Mouse (Mus musculus): ENCODE data around the gene Slc43a2. TPM values are rescaled to one million over a fixed set of nuclear protein-coding genes. Genes with fewer than 3 reads are reported as not detected.

The Slc43a2 gene
- total and polyA plus RNA-seq, 2 experiments from 2014 or later, result 20.4 to 34.5 TPM

DNA sequence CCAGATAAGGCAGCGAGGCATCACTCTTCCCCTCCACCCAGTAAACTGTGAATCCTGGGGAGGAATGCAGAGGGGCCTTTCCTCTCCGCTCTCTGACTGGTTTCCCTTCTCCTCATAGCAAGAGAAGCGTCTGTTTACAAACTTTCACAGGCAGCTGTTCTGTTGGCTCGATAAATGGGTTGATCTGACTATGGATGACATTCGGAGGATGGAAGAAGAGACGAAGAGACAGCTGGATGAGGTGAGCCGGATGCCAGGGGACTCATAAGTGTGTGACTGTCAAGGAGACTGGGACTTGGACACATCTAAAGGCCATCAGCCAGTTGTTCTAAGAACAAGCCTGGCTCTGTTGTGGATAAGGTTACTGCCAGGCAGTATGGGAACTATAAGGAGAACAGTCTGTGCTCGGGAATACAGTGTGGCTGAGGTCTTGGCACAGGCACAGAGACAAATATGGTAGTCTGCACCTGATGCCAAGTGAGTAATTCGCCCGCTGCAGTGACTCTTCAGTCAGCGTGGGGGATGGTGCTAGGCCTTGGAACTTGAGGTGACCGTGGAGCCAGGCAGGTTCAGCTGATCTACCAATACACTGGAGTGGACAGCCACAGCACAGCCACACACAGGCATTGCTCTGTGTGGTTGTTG is 88.8 kb downstream of the Slc43a2 start:
- H3K27ac ChIP-seq (ENCODE audit: low read depth, low read length), result no peak overlapping the region
- ATAC-seq (ENCODE audit: low FRiP score) (no peak), DNase-seq (ENCODE audit: low spot score) (peak; percentile 16)
- WGBS, result 93% methylated on average over 12 of the region's 12 CpGs
- no peak overlapping the region for H3K9ac ChIP-seq (replicated peaks; ENCODE audit: low read length, poor library complexity, severe bottlenecking)
- peaks cover 32% of the 10 kb centered on the region for H3K36me3 ChIP-seq (ENCODE audit: insufficient read depth, low read length)
- H3K4me2 ChIP-seq (ENCODE audit: low read depth, low read length, poor library complexity, severe bottlenecking), result no peak overlapping the region
- H3K4me3 ChIP-seq (ENCODE audit: low read depth, low read length), result no peak overlapping the region
- no peak for TF ChIP-seq CTCF (IDR thresholded peaks at IDR 0.05)
- no peaks in the 10 kb centered on the region for H3K27me3 ChIP-seq (ENCODE audit: insufficient read depth, low read length)
- H3K9me3 ChIP-seq (ENCODE audit: low read length), result no peaks in the 10 kb centered on the region
- H3K4me1 ChIP-seq (ENCODE audit: insufficient read depth, low read length), result no peaks in the 10 kb centered on the region

DNA sequence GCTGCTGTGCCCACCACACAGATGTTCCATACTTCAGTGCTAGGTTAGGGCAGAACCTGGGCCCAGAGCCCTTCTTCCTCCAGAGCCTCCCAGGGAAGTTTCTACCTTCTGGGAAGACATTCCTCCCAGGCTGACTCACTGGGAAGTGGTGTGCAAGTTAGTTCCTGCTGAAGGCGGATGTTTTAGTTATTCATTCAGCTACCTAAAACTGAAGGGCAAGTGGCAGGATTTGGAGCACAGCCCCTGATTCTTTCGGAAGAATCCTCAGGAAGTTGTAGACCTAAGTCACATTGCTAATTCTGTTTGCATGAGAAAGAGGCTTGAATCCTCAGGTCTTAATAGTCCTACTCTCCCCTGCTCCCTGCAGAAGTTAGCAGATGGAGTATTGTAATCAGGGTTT is 89.9 kb downstream of the Slc43a2 start:
- H3K27me3 ChIP-seq (ENCODE audit: insufficient read depth, low read length), result no peaks in the 10 kb centered on the region
- ATAC-seq (ENCODE audit: low FRiP score) (no peak), DNase-seq (ENCODE audit: low spot score) (no peak)
- no peaks in the 10 kb centered on the region for H3K9me3 ChIP-seq (ENCODE audit: low read length)
- H3K9ac ChIP-seq (replicated peaks; ENCODE audit: low read length, poor library complexity, severe bottlenecking), result no peak overlapping the region
- no peaks in the 10 kb centered on the region for H3K4me1 ChIP-seq (ENCODE audit: insufficient read depth, low read length)
- no peak overlapping the region for H3K4me3 ChIP-seq (ENCODE audit: low read depth, low read length)
- no peak overlapping the region for H3K4me2 ChIP-seq (ENCODE audit: low read depth, low read length, poor library complexity, severe bottlenecking)
- TF ChIP-seq CTCF (IDR thresholded peaks at IDR 0.05), result no peak
- 88% methylated on average over 2 of the region's 2 CpGs for WGBS
- no peak overlapping the region for H3K27ac ChIP-seq (ENCODE audit: low read depth, low read length)
- H3K36me3 ChIP-seq (ENCODE audit: insufficient read depth, low read length), result peaks cover 41% of the 10 kb centered on the region

DNA sequence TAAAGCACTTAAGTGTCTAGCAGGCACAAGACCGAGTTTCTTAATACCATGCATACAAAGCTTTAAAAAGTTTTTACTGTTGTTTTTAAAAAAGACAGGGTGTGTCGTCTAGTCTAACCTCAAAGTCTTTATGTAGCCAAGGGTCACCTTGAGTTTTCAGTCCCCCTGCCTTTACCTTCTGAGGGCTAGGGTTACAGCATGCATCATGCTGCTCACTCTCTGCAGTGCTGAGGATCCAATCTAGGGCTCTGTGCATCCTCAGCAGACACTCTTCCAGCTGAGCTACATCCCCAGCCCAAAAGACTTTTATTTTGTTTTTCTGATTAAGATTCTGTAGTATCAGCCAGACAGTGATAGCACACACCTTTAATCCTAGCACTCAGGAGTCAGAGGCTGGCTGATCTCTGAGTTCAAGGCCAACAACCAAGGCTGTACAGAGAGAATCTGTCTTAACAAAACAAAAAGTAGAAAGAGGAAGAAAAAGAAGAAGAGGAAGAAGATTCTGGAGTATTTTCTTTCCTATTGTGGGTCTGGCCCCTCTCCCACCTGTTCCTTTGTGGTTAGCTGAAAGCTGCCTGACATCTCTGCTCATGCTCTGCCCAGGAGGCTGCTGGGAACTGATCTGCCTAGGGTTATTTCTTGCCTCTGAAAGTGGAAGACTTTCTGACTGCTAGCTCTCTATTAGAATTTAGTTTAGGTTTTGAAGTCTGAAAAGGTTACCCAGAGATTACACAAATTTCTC is 91.3 kb downstream of the Slc43a2 start:
- Histone ChIP-seq H3K9ac (replicated peaks; ENCODE audit: low read length, poor library complexity, severe bottlenecking) (no peak overlapping the region), H3K4me2 (ENCODE audit: low read depth, low read length, poor library complexity, severe bottlenecking) (no peak overlapping the region), H3K4me3 (ENCODE audit: low read depth, low read length) (no peak overlapping the region), H3K9me3 (ENCODE audit: low read length) (no peaks in the 10 kb centered on the region), H3K27ac (ENCODE audit: low read depth, low read length) (no peak overlapping the region), H3K27me3 (ENCODE audit: insufficient read depth, low read length) (no peaks in the 10 kb centered on the region), H3K4me1 (ENCODE audit: insufficient read depth, low read length) (no peaks in the 10 kb centered on the region), H3K36me3 (ENCODE audit: insufficient read depth, low read length) (peaks cover 52% of the 10 kb centered on the region)
- 89% methylated on average over 2 of the region's 2 CpGs for WGBS
- TF ChIP-seq CTCF (IDR thresholded peaks at IDR 0.05), result no peak
- no peak for ATAC-seq (ENCODE audit: low FRiP score)
- DNase-seq (ENCODE audit: low spot score), result no peak

DNA sequence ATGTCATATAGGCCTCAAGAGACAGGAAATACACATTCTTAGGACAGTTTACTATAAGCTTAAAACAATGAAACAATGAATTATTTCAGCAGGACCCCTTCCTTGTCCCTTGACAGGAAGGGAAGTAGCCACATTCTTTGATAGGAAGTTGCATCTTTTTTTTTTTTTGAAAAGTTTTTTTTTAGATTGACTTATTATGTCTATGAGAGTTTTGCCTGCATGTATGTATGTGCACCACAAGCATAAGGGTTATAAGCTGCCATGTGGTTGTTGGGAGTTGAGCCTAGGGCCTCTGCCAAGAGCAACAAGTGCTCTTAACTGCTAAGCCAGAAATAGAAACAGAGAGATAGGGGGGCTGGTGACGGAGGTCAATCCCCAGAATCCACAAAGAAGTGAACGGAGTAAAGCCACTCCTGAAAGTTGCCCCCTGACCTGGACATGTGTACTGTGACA is 92.6 kb downstream of the Slc43a2 start:
- DNase-seq (ENCODE audit: low spot score), result no peak
- no peaks in the 10 kb centered on the region for H3K27me3 ChIP-seq (ENCODE audit: insufficient read depth, low read length)
- no peak overlapping the region for H3K27ac ChIP-seq (ENCODE audit: low read depth, low read length)
- TF ChIP-seq CTCF (IDR thresholded peaks at IDR 0.05), result no peak
- ATAC-seq (ENCODE audit: low FRiP score), result no peak
- H3K4me2 ChIP-seq (ENCODE audit: low read depth, low read length, poor library complexity, severe bottlenecking), result no peak overlapping the region
- H3K9ac ChIP-seq (replicated peaks; ENCODE audit: low read length, poor library complexity, severe bottlenecking), result no peak overlapping the region
- H3K36me3 ChIP-seq (ENCODE audit: insufficient read depth, low read length), result peaks cover 58% of the 10 kb centered on the region
- H3K9me3 ChIP-seq (ENCODE audit: low read length), result no peaks in the 10 kb centered on the region
- no peaks in the 10 kb centered on the region for H3K4me1 ChIP-seq (ENCODE audit: insufficient read depth, low read length)
- no peak overlapping the region for H3K4me3 ChIP-seq (ENCODE audit: low read depth, low read length)
- WGBS, result 85% methylated on average over 2 of the region's 2 CpGs

DNA sequence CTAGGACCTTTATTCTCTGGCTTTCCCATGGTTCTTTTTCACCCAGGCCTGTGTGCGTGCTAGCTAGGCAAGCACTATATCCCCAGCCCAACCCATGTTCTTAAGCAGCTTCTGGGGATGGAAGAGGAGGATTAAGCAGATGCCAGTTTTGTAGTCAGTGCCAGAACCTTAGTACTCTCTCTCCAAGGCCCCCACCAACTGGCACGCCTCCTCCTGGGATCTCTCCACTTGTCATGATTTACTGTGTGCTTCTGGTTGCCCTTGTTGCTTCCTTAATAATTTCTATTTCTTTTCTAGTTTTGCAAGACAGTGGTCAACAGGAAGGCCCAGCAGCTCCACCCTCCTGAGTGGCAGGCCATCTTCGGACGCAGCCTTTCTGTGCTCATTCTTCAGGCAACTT is 94.3 kb downstream of the Slc43a2 start:
- ATAC-seq (ENCODE audit: low FRiP score) (no peak), DNase-seq (ENCODE audit: low spot score) (no peak)
- Histone ChIP-seq H3K27ac (ENCODE audit: low read depth, low read length) (no peak overlapping the region), H3K9ac (replicated peaks; ENCODE audit: low read length, poor library complexity, severe bottlenecking) (no peak overlapping the region), H3K4me3 (ENCODE audit: low read depth, low read length) (no peak overlapping the region), H3K36me3 (ENCODE audit: insufficient read depth, low read length) (peaks cover 42% of the 10 kb centered on the region), H3K9me3 (ENCODE audit: low read length) (no peaks in the 10 kb centered on the region), H3K4me1 (ENCODE audit: insufficient read depth, low read length) (no peaks in the 10 kb centered on the region), H3K27me3 (ENCODE audit: insufficient read depth, low read length) (no peaks in the 10 kb centered on the region), H3K4me2 (ENCODE audit: low read depth, low read length, poor library complexity, severe bottlenecking) (no peak overlapping the region)
- 89% methylated on average over 4 of the region's 4 CpGs for WGBS
- no peak for TF ChIP-seq CTCF (IDR thresholded peaks at IDR 0.05)

Small RNAs within 50 kb of the gene (microRNA-seq; reads per million reads assigned to microRNA genes)
- not detected for gene Mir3971 (ENCODE audit: borderline number of aligned reads)

Other genes with a start within 250 kb of the Slc43a2 start
- gene Rpa1, start 183.4 kb upstream of the Slc43a2 start, total RNA-seq (2014; rRNA removed), result 35.9 and 47.6 TPM in 2 replicates
- 43.8 TPM in 2 replicates for gene Rpa1, start 183.4 kb upstream of the Slc43a2 start, polyA plus RNA-seq (2015; fragmentation: Nextera tagmentation; extraction: Ambion mirVana)
- 11.0 and 16.7 TPM in 2 replicates for gene Smyd4, start 183.3 kb upstream of the Slc43a2 start, total RNA-seq (2014; rRNA removed)
- 15.2 and 16.8 TPM in 2 replicates for gene Smyd4, start 183.3 kb upstream of the Slc43a2 start, polyA plus RNA-seq (2015; fragmentation: Nextera tagmentation; extraction: Ambion mirVana)
- 50.6 and 92.0 TPM in 2 replicates for gene Serpinf1, start 109.0 kb upstream of the Slc43a2 start, total RNA-seq (2014; rRNA removed)
- 34.3 and 44.6 TPM in 2 replicates for gene Serpinf1, start 109.0 kb upstream of the Slc43a2 start, polyA plus RNA-seq (2015; fragmentation: Nextera tagmentation; extraction: Ambion mirVana)
- not detected in 2 replicates for gene Serpinf2, start 92.1 kb upstream of the Slc43a2 start, total RNA-seq (2014; rRNA removed)
- gene Serpinf2, start 92.1 kb upstream of the Slc43a2 start, polyA plus RNA-seq (2015; fragmentation: Nextera tagmentation; extraction: Ambion mirVana), result 0.11 TPM in 1 of 2 replicates, not detected in the other
- 17.4 and 29.7 TPM in 2 replicates for gene Wdr81, start 77.0 kb upstream of the Slc43a2 start, total RNA-seq (2014; rRNA removed)
- gene Wdr81, start 77.0 kb upstream of the Slc43a2 start, polyA plus RNA-seq (2015; fragmentation: Nextera tagmentation; extraction: Ambion mirVana), result 4.5 and 4.8 TPM in 2 replicates
- 0.66 and 0.76 TPM in 2 replicates for gene Tlcd2, start 70.0 kb upstream of the Slc43a2 start, total RNA-seq (2014; rRNA removed)
- gene Tlcd2, start 70.0 kb upstream of the Slc43a2 start, polyA plus RNA-seq (2015; fragmentation: Nextera tagmentation; extraction: Ambion mirVana), result 1.6 and 1.9 TPM in 2 replicates
- 121 and 129 TPM in 2 replicates for gene Prpf8, start 44.9 kb upstream of the Slc43a2 start, total RNA-seq (2014; rRNA removed)
- gene Prpf8, start 44.9 kb upstream of the Slc43a2 start, polyA plus RNA-seq (2015; fragmentation: Nextera tagmentation; extraction: Ambion mirVana), result 25.7 and 27.6 TPM in 2 replicates
- gene Rilp, start 21.6 kb upstream of the Slc43a2 start, total RNA-seq (2014; rRNA removed), result 5.7 and 7.0 TPM in 2 replicates
- gene Rilp, start 21.6 kb upstream of the Slc43a2 start, polyA plus RNA-seq (2015; fragmentation: Nextera tagmentation; extraction: Ambion mirVana), result 6.9 and 7.5 TPM in 2 replicates
- 3.6 and 3.8 TPM in 2 replicates for gene Scarf1, start 18.2 kb upstream of the Slc43a2 start, total RNA-seq (2014; rRNA removed)
- 3.0 and 3.5 TPM in 2 replicates for gene Scarf1, start 18.2 kb upstream of the Slc43a2 start, polyA plus RNA-seq (2015; fragmentation: Nextera tagmentation; extraction: Ambion mirVana)
- 105 and 108 TPM in 2 replicates for gene Pitpna, start 56.4 kb downstream of the Slc43a2 start, total RNA-seq (2014; rRNA removed)
- gene Pitpna, start 56.4 kb downstream of the Slc43a2 start, polyA plus RNA-seq (2015; fragmentation: Nextera tagmentation; extraction: Ambion mirVana), result 91.7 and 106 TPM in 2 replicates
- 50.0 and 50.2 TPM in 2 replicates for gene Inpp5k, start 99.3 kb downstream of the Slc43a2 start, total RNA-seq (2014; rRNA removed)
- 43.7 and 49.9 TPM in 2 replicates for gene Inpp5k, start 99.3 kb downstream of the Slc43a2 start, polyA plus RNA-seq (2015; fragmentation: Nextera tagmentation; extraction: Ambion mirVana)
- gene Myo1c, start 118.8 kb downstream of the Slc43a2 start, total RNA-seq (2014; rRNA removed), result 19.3 and 22.8 TPM in 2 replicates
- 7.7 and 7.8 TPM in 2 replicates for gene Myo1c, start 118.8 kb downstream of the Slc43a2 start, polyA plus RNA-seq (2015; fragmentation: Nextera tagmentation; extraction: Ambion mirVana)
- gene Crk, start 147.6 kb downstream of the Slc43a2 start, total RNA-seq (2014; rRNA removed), result 79.5 and 90.1 TPM in 2 replicates
- 71.6 and 75.0 TPM in 2 replicates for gene Crk, start 147.6 kb downstream of the Slc43a2 start, polyA plus RNA-seq (2015; fragmentation: Nextera tagmentation; extraction: Ambion mirVana)
- gene Ywhae, start 201.2 kb downstream of the Slc43a2 start, total RNA-seq (2014; rRNA removed), result 341 and 436 TPM in 2 replicates
- 1,643 and 1,657 TPM in 2 replicates for gene Ywhae, start 201.2 kb downstream of the Slc43a2 start, polyA plus RNA-seq (2015; fragmentation: Nextera tagmentation; extraction: Ambion mirVana)

Data from midbrain, postnatal 0 days (tissue).